Mouse (Mus musculus) limb, embryonic 11.5 days (tissue): Measurements from ENCODE around the gene Tmeff2. TPM values are rescaled to one million over a fixed set of nuclear protein-coding genes. Genes with fewer than 3 reads are reported as not detected.

Source experiments
- ATAC-seq: fragments of 200-750 bp; cut with Nextera tagmentation; 2 replicates; pipeline ENCODE4 v1.8.0; 2017; ENCODE audit warnings: low read depth; ENCODE audit not compliant: insufficient number of reproducible peaks, low FRiP score, low TSS enrichment
- DNase-seq: peaks from one replicate; pipeline ENCODE4 v3.0.0-alpha.2; 2015; ENCODE audit warnings: low spot score
- H3K27ac ChIP-seq: fragments of 300-500 bp; sonication (generic); replicated peaks from 2 replicates; pipeline ENCODE4 v1.5.1; 2014; ENCODE audit warnings: low read depth, mild to moderate bottlenecking, low read length
- H3K27me3 ChIP-seq: fragments of 300-500 bp; sonication (generic); 2 replicates; pipeline ENCODE4 v1.6.1; 2014; ENCODE audit warnings: mild to moderate bottlenecking, low read length, mixed read lengths; ENCODE audit not compliant: control insufficient read depth, insufficient read depth
- H3K36me3 ChIP-seq: fragments of 300-500 bp; sonication (generic); 2 replicates; pipeline ENCODE4 v1.6.1; 2014; ENCODE audit warnings: mild to moderate bottlenecking, low read length, moderate library complexity, mixed read lengths; ENCODE audit not compliant: control insufficient read depth, insufficient read depth
- H3K4me1 ChIP-seq: fragments of 300-500 bp; sonication (generic); 2 replicates; pipeline ENCODE4 v1.6.1; 2014; ENCODE audit warnings: low read length, mixed read lengths; ENCODE audit not compliant: control insufficient read depth, insufficient read depth
- H3K4me2 ChIP-seq: fragments of 300-500 bp; sonication (generic); 2 replicates; pipeline ENCODE4 v1.6.1; 2014; ENCODE audit warnings: low read depth, mild to moderate bottlenecking, moderate library complexity; ENCODE audit not compliant: severe bottlenecking
- H3K4me3 ChIP-seq: fragments of 300-500 bp; sonication (generic); 2 replicates; pipeline ENCODE4 v1.5.1; 2014; ENCODE audit warnings: low read depth, low read length
- H3K9ac ChIP-seq: fragments of 300-500 bp; sonication (generic); 2 replicates; pipeline ENCODE4 v1.6.1; 2014; ENCODE audit warnings: mild to moderate bottlenecking, low read length
- H3K9me3 ChIP-seq: fragments of 300-500 bp; sonication (generic); 2 replicates; pipeline ENCODE4 v1.6.1; 2016; ENCODE audit warnings: low read length; ENCODE audit not compliant: control insufficient read depth
- WGBS: fragments of 180-500 bp; shearing (Covaris S2); extraction: QIAGEN DNeasy Blood & Tissue Kit; methylation state at CpG from one replicate; pipeline ENCODE4 v1.1.7; 2014; 5-methylcytosine and 5-hydroxymethylcytosine counted together
- polyA plus RNA-seq: library from polyadenylated mRNA; unstranded; fragments of >200 nt; fragmentation: Nextera tagmentation; extraction: Ambion mirVana; gene quantifications from 2 replicates; pipeline ENCODE4 v1.2.1, GENCODE M21; 2014

Tmeff2 gene
- polyA plus RNA-seq, 1 experiment from 2014 or later, result 3.5 TPM

- no peak overlapping the region for H3K9ac ChIP-seq
- no peak overlapping the region for H3K27ac ChIP-seq
- H3K9me3 ChIP-seq, result no peaks in the 10 kb centered on the region
- no peaks in the 10 kb centered on the region for H3K36me3 ChIP-seq
- 70% methylated on average over 15 of the region's 15 CpGs for WGBS
- H3K4me3 ChIP-seq, result no peak overlapping the region
- H3K4me2 ChIP-seq, result no peak overlapping the region
- DNase-seq (no peak), ATAC-seq (no peak)
- H3K27me3 ChIP-seq, result no peaks in the 10 kb centered on the region
- no peaks in the 10 kb centered on the region for H3K4me1 ChIP-seq
Observed at GRCm38 (mm10) chr1:51075785-51076771, 175.6 kb downstream of the Tmeff2 start.

GRCm38 (mm10) chr1:51088921-51089320 lies 188.5 kb downstream of the Tmeff2 start:
- DNase-seq, result no peak
- ATAC-seq, result no peak
- no peak overlapping the region for H3K4me2 ChIP-seq
- H3K9me3 ChIP-seq, result no peaks in the 10 kb centered on the region
- H3K27me3 ChIP-seq, result no peaks in the 10 kb centered on the region
- H3K4me1 ChIP-seq, result no peaks in the 10 kb centered on the region
- no peak overlapping the region for H3K4me3 ChIP-seq
- no peaks in the 10 kb centered on the region for H3K36me3 ChIP-seq
- 82% methylated on average over 2 of the region's 2 CpGs for WGBS
- no peak overlapping the region for H3K9ac ChIP-seq
- no peak overlapping the region for H3K27ac ChIP-seq

- Histone ChIP-seq H3K9me3 (no peaks in the 10 kb centered on the region), H3K4me1 (no peaks in the 10 kb centered on the region), H3K27ac (no peak overlapping the region), H3K4me3 (no peak overlapping the region), H3K27me3 (no peaks in the 10 kb centered on the region), H3K4me2 (no peak overlapping the region), H3K36me3 (no peaks in the 10 kb centered on the region), H3K9ac (no peak overlapping the region)
- no peak for ATAC-seq
- 87% methylated on average over 3 of the region's 3 CpGs for WGBS
- no peak for DNase-seq
Observed at GRCm38 (mm10) chr1:51089803-51090202, 189.4 kb downstream of the Tmeff2 start.

- DNase-seq, result no peak
- Histone ChIP-seq H3K9ac (no peak overlapping the region), H3K4me1 (no peaks in the 10 kb centered on the region), H3K36me3 (no peaks in the 10 kb centered on the region), H3K9me3 (no peaks in the 10 kb centered on the region), H3K27ac (no peak overlapping the region), H3K4me2 (no peak overlapping the region), H3K27me3 (no peaks in the 10 kb centered on the region), H3K4me3 (no peak overlapping the region)
- no peak for ATAC-seq
- 79% methylated on average over 4 of the region's 4 CpGs for WGBS
Observed at GRCm38 (mm10) chr1:51090212-51090761, 189.8 kb downstream of the Tmeff2 start.

GRCm38 (mm10) chr1:51094713-51095112 lies 194.3 kb downstream of the Tmeff2 start:
- Histone ChIP-seq H3K27me3 (no peaks in the 10 kb centered on the region), H3K4me3 (no peak overlapping the region), H3K9ac (no peak overlapping the region), H3K4me1 (no peaks in the 10 kb centered on the region), H3K9me3 (no peaks in the 10 kb centered on the region), H3K27ac (no peak overlapping the region), H3K36me3 (no peaks in the 10 kb centered on the region), H3K4me2 (no peak overlapping the region)
- ATAC-seq (no peak), DNase-seq (no peak)
- 80% methylated on average over 2 of the region's 2 CpGs for WGBS

- H3K4me1 ChIP-seq, result no peaks in the 10 kb centered on the region
- H3K27me3 ChIP-seq, result no peaks in the 10 kb centered on the region
- DNase-seq, result no peak
- 83% methylated on average over 4 of the region's 4 CpGs for WGBS
- no peak overlapping the region for H3K9ac ChIP-seq
- H3K4me3 ChIP-seq, result no peak overlapping the region
- H3K27ac ChIP-seq, result no peak overlapping the region
- no peaks in the 10 kb centered on the region for H3K9me3 ChIP-seq
- no peak overlapping the region for H3K4me2 ChIP-seq
- ATAC-seq, result no peak
- H3K36me3 ChIP-seq, result no peaks in the 10 kb centered on the region
Observed at GRCm38 (mm10) chr1:51096848-51097598, 196.6 kb downstream of the Tmeff2 start.

- H3K9me3 ChIP-seq, result no peaks in the 10 kb centered on the region
- no peaks in the 10 kb centered on the region for H3K27me3 ChIP-seq
- no peak overlapping the region for H3K27ac ChIP-seq
- H3K36me3 ChIP-seq, result no peaks in the 10 kb centered on the region
- no peak overlapping the region for H3K4me3 ChIP-seq
- DNase-seq (no peak), ATAC-seq (no peak)
- 70% methylated on average over 2 of the region's 2 CpGs for WGBS
- H3K4me2 ChIP-seq, result no peak overlapping the region
- no peaks in the 10 kb centered on the region for H3K4me1 ChIP-seq
- H3K9ac ChIP-seq, result no peak overlapping the region
Observed at GRCm38 (mm10) chr1:51101034-51101590, 200.7 kb downstream of the Tmeff2 start.

- 59% methylated on average over 2 of the region's 2 CpGs for WGBS
- H3K27me3 ChIP-seq, result no peaks in the 10 kb centered on the region
Observed at GRCm38 (mm10) chr1:51104698-51105097, 204.3 kb downstream of the Tmeff2 start.

More at GRCm38 (mm10) chr1:51104698-51105097, 204.3 kb downstream of the Tmeff2 start:
- Histone ChIP-seq H3K9me3 (no peaks in the 10 kb centered on the region), H3K4me1 (no peaks in the 10 kb centered on the region), H3K36me3 (no peaks in the 10 kb centered on the region), H3K9ac (no peak overlapping the region), H3K4me3 (no peak overlapping the region), H3K27ac (no peak overlapping the region), H3K4me2 (no peak overlapping the region)
- DNase-seq (no peak), ATAC-seq (no peak)
